Mouse (Mus musculus) cerebellum, postnatal 10 days (tissue): Measurements from ENCODE around the gene Olfr64.
A peak's percentile ranks its signal among the peaks of the same experiment; 100 is the strongest.

Experiments
- DNase-seq, 2 experiments: peaks; one replicate each; pipeline ENCODE4 v3.0.0; 2021; ENCODE audit warnings: mixed read lengths in 2 of 2

Gene Olfr64

DNA sequence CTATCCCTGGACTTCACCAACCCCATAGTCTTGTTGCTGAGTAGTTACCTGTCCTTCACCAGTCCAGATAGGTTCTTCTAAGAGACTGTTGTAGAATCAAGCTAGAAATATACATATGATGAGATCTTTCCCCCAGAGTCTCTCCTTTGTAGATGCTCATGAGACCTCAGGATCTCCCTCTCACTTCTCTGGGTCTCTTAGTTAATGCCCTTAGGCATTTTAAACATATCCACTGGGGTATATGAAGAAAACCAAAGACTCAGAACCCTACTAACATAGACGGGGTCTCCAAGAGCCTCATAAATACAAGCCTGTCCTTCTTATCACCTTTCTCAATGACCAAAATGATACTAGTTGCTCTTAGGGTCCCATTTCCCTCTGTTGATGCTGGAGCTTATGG is at the start of gene Olfr64:
Olfr64 (minus strand) TSS at position 101 of the 400 bp plus-strand sequence.
- DNase-seq, result no peak

DNA sequence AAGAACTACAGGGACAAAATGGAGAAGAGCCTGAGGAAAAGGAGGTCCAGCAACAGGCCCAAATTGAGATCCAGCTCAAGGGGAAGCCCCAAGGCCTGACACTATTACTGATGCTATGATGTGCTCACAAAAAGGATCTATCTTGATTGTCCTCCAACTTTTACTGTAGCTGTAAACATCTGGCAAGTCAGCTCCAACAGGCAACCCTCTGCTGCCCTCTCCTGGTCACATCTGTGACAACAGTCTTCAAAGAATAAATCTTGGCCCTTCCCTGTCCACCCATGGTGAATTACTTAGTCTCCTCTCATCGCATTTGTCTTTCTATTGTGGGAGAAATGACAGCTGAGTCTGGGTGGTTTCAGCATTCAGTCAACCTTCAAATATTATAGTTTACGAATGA is 48.4 kb upstream of the Olfr64 start:
- DNase-seq, result peak; percentile 4 to 15

DNA sequence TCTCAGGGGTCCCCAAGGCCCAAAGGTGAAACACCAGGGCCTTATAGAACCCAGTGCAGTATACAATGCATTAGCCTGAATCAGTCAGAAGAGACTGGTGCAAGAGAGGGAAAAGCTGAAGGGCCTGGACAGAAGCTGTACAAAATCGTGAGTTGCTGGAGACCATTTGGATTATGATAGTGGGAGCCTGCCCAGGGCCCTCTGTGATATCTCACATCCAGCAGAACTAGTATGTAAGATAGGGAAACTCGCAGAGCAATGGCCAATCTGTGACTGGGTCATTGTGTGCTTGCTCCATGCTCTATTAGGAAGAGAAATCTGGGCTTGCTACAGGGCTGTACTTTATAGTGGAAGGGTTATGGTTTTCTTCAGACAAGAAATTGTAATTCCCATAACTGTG is 40.0 kb upstream of the Olfr64 start, which contains the start of gene Olfr632:
Olfr632 (plus strand) TSS at position 84 of the 400 bp plus-strand sequence.
- no peak for DNase-seq

DNA sequence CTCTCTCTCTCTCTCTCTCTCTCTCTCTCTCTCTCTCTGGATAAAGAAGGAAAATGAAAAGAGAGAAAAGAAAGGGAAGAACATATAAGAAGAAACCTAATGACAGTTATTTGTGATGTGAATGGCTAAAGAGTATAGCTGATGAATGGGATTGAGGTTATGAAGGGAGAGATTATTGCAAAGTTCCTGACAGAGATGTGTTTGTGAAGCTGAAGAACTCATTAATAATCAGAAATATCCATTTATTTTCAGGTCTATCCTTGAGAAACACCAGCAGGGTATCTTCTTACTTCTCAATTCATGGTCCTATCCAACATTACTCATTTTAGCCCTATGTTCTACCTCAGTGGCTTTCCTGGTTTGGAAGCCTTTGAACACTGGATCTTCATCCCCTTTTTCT is 34.2 kb upstream of the Olfr64 start, which contains the start of gene Olfr631:
Olfr631 (plus strand) TSS at position 301 of the 400 bp plus-strand sequence.
- no peak for DNase-seq

DNA sequence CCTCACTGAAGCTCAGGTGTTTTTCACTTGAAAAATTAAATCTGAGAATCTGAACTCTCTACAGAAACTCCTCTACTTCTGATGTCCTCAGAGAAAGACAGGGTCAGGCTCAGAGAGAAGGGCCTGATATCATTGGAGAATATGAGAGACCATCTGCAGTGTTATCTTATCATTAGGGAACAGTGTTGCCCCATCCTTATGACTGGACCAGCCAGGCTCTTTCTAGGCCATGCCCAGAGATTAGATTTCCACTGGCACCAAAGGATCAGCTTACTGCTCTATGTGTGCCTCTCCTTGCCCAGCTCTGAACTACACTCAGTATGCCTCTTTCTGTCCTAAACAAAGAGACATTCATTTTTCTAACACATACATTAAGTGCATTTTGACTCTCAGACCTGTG is 21.1 kb upstream of the Olfr64 start:
- no peak for DNase-seq

DNA sequence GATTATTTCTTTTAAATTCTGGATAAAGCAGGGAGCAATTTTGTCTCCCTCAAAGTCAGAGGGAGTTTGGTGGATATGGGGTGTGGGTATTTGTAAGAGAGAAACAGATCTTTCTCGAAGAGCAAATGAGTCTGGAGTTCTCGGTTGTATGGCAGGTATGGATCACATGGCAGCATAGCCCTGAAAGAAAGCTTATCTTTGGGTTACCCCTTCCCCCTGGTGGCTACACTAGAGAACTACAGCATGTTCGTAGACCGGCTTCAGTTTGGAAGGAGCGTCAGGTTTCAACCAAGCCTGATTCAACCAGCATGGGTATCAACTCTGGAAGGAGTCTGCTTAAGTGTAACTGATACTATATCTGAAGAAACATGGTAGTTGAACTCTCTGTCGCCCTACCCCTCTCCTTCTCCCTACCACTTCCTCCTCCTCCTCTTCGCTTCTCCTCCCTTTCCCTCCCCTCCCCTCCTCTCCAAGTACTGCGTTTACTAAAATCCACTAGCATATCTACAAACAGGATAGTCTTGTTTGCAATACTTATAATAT is 18.8 kb upstream of the Olfr64 start:
- peak in 1 of 2 experiments; percentile 1 for DNase-seq

DNA sequence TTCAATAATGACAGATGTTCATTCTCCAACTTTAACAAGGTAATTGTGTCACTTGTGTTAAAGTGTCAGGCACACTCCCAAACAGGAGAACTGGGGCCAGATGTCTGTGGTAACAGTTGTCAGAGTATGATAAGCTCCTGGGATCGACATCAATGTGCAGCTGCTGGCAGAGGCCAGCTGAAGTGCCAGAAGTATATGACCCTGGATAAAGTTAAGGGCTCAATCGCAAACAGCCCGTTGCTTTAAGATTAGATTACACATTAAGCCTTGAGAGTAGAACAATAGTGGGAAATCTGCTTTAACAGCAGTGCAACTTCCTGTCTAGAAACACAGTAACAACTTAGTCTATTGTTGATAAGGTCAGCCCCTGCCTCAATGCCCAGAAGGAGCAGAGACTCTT is 15.8 kb upstream of the Olfr64 start:
- DNase-seq, result no peak

DNA sequence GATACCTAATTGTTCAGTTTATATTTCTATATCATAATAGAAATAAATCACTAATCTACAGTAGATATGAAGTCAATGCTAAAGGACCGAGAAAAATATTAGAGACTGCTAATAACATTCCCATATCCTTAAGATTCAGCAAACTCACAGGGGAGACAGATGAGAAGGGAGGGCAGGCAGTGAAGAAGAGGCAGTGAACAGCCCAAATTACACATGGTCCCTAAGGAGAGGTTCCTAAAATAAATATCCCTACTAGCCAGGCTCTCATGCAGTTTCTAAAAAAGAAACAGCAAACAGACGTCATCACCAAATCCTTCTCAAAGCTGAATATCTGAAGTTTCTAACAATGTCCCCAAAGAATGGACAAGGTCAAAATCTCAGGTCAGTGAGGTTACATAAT is 8.9 kb upstream of the Olfr64 start, which contains the start of gene Olfr65:
Olfr65 (plus strand) TSS at position 301 of the 400 bp plus-strand sequence.
- DNase-seq, result no peak

DNA sequence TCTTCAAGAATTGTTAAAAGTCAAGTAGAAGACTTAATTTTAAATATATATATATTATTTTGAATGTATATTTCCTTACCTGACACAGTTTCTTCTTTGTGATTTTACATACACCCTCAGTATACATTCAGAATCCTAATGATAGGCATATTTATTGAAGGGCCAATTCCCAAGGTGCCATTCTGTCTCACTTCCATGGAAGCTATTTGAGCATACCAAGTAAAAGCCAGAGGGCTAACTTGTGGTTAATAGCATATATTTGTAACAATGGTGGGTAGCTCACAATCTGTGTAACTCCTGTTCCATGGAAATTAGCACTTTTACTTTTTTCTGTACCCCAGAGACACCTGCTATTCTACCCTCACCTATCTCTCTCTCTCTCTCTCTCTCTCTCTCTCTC is 8.1 kb downstream of the Olfr64 start, which contains the start of gene Olfr66:
Olfr66 (minus strand) TSS at position 101 of the 400 bp plus-strand sequence.
- no peak for DNase-seq

DNA sequence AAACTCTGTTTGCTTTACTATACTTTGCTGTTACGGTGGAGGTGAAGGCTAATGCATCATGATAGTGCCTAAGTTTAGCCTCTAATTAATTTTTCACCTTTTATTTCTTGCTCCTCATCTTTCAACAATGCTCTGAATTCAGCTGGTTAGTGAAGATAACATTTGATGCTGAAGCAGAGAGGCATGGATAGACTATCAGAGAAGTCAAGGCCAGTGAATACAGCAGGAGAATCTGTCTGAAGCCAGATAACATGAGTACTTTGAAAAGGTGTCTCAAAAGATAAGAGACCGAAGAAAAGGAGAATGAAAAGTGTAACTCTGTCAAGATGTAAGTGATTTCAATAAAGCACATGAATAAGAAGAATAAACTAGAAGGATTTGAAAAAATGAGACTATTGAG is 17.2 kb downstream of the Olfr64 start:
- DNase-seq, result no peak

DNA sequence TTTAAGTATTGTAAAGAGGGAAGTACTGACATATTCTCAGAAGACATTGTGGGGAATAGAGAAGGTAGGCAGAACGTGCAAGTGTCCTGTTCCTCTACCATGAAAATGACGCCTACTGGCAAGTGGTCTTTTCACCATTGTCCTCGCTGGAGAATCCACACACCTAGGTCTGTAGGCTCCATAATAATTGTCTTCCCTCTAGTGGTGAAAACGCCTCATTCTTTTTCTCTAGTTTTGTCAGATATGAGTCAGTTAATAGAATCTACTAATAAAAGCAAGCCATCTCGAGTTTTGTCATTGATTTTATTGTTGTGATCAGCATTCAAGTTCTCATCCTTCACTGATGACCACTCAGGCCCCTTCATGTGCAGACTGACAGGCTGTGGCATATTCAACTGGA is 19.8 kb downstream of the Olfr64 start:
- no peak for DNase-seq

DNA sequence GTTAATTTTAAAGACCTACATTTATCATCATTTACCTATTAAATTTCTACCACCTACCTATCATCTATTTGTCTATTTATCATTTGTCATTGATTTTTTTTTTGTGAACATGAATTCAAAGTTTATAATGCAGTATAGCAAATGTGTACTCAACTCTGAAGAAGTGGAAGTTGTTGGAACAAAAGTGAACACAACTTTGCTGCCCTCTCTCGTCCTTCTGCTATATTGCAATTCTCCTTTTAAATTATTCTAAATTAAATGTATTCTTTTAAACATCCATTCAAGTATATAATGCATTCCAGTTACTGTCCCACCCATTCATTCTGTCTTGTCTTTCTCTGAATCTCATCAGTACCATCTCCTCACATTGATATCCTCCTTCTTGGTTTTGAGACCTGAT is 21.2 kb downstream of the Olfr64 start:
- peak in 1 of 2 experiments; percentile 2 for DNase-seq

DNA sequence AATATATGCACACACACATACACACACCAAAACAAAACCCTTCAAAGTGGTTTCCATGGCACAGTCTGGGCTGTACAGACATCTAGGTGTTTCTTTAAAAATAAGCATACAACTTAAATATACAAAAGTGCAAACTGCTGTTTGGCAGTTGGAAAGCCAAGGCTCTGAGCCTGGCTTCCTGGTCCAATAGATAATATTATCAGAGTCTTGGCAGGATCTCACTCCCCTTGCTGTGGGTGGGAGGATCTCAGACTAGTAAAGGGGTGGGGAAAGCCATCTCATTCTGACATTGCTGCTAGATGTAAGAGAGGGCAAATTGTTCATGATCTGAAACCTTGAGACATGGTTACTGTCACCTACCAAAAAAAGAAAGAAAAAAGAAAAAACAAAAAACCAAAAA is 23.6 kb downstream of the Olfr64 start:
- DNase-seq, result no peak

DNA sequence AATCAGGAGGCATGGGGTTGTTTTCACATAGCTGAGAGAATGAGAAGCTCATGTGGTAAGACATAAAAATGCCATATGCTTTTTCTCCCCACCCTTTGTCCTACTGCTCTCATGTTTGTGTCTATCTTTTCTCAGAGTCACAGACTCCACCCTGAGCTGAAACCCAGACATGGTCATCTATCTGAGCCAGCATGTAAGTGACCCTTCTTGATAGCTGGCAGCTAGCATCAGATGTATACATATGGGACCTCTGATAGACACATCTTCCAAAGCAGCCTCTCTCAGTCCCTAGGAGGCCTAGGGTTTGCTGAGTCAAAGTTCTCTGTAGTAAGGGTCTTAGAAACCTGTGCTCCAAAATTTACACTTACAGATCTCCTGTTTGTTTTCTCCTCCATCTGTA is 28.6 kb downstream of the Olfr64 start:
- no peak for DNase-seq

DNA sequence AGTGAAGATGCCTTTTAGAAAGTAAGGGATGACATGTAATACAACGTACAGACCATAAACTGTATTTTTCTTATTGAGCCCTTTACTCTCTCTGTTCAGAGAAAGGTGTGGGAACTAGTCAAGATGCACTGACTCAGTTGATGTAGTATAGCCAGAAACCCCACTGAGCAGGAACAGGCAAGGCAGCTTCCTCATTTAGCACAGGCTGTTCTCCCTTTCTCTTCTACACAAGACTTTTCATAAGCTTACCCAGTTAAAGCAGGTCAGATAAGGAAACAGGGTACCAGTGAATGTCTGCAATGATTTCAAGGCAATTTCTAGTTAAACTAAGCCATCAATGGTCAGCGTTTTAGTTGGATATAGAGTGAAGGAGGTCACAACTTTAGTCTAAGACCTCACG is 32.8 kb downstream of the Olfr64 start:
- no peak for DNase-seq

DNA sequence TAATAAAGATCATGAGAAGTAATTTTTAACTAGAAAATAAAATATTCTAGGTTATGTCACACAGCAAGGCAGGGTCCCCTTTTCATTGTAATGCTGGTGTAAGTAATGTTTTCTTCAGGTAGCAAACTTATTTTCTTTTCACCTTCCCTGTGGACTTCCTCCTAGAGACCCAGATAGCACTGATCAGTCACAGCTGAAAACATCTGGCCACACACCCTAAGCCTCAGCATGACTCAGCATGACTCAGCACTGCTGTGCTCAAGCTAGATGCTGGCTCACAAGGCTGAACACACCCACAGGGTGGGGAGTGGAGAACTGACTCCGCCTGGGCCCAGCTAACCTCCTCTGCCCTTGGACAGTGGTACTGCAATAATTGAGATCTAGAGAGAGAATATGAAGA is 33.4 kb downstream of the Olfr64 start:
- DNase-seq, result no peak

DNA sequence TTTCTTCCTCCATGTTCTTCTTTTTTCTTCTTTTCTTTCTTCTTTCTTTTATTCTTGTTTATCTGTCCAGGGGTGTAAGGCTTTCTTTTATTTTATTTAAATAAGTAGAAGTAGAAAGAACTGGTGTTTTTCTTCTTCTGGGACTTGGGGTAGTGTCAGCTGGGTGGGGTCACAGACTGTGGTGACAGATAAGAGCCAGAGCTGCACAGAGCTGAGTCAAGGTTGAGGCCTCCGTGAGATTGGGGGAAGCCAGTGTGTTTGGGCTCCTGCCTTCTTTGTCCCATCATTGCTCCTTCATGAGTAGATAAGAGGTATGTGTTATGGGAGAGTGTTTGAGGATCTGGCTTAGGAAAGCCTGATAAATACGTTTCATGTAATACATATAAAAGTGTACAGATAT is 35.2 kb downstream of the Olfr64 start:
- DNase-seq, result no peak

DNA sequence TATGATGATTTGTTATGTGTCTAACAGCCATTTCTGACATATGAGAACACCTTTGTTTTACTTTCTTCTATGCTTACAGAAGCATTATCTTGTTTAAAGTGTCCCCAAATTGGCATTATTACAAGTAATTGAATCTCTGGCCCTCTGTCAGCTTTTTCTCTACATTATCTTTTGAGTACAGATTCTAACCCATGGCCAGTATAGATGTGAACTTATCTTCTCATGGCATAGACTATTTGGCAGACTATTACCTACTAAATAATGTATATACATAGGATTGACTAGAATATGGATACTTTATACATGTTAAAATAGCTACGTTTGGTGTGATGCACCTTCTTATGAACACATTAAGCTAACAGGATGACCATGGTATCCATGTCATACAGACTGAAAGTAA is 39.6 kb downstream of the Olfr64 start:
- DNase-seq, result no peak

DNA sequence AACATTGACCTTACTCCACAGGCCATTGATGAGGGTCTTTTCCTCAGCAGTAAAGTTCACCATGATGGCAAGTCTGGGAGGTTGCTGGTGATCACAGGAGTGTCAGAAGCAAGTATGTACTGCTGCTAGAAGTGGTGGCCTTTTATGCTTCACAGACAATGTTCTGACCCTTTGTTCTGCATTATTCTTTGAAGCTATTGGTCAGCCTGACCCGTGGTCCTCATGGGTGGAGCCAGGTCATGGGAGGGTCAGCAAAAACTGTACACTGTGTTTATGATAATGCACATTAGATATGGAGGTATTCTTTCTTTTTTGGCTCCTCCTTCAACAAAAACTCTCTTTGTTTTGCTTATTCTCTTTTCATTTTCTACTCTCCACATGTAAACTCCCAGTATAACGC is 41.2 kb downstream of the Olfr64 start, which contains the start of gene Hbb-y:
Hbb-y (minus strand) TSS at position 127 of the 400 bp plus-strand sequence.
- DNase-seq, result no peak

DNA sequence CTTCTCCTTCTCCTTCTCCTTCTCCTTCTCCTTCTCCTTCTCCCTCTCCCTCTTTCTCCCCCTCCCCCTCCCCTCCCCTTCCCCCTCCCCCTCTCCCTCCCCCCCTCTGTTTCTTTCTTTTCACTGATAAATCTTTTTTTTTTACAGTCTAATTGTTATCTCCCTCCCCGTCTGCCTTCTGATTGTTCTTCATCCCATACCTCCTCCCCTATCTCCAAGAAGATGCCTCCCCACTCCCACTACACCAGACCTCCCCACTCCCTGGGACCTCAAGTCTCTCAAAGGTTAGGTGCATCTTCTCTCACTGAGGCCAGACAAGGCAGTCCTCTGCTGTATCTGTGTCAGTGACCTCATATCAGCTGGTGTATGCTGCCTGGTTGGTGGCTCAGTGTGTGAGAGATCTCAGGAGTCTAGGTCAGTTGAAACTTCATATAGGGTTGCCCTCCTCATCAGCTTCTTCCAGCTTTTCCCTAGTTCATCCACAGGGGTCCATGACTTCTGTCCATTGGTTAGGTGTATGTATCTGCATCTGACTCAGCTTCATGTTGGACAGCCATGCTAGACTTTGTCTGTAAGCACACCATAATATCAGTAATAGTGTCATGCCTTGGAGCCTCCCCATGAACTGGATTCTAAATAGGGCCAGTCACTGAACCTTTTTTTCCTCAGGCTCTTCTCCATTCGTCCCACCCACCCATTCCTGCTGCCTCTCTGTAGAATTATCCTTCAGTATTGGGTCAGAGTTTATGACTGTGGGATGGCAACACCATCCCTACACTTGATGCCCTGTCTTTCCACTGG is 49.6 kb downstream of the Olfr64 start:
- no peak for DNase-seq

DNA sequence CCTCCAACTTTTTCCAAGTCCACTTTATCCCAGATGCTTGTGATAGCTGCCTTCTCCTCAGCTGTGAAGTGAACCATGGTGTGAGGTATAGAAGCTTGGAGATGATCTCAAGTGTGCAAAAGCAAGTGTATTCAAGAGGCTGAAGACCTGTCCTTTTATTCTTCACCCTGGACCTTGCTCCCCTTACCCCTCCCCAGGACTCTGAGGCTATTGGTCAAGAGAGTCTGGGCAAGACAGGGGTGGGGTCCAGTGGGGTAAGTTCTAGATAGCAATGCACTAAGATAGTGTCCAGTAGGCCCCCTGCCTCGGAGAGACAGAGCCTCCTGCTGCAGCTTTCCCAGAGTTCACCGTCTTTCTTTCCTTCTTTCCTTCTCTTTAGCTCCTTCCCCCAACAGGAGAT is 51.3 kb downstream of the Olfr64 start, which contains the start of gene Hbb-bh1:
Hbb-bh1 (minus strand) TSS at position 131 of the 400 bp plus-strand sequence.
- no peak for DNase-seq

DNA sequence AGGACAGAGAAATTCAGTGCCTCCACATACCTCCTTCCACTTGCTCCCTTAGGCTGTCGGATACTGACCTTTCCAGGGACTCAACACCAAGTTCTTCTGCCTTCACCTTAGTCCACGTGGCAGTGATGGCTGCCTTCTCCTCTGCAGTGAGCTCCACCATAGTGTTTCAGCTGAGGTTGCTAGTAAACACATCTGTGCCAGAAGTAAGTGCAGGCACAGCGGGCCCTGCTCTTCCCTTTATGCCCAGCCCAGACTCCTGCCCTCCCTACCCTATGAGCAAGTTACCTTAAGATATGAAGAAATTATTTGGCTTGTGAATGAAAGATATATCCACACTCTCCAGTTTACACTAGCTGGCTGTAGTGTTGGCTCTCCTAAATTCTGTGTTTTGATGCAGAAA is 54.0 kb downstream of the Olfr64 start, which contains the start of gene Hbb-bh2:
Hbb-bh2 (minus strand) TSS at position 253 of the 400 bp plus-strand sequence.
- DNase-seq, result no peak
